Mouse (Mus musculus) G1E (cell line): ENCODE data around the gene Dph5. TPM values are rescaled to one million over a fixed set of nuclear protein-coding genes. Genes with fewer than 3 reads are reported as not detected.

Experiments used
- ATAC-seq: 2 replicates; pipeline ENCODE4 v1.8.0; 2016; ENCODE audit warnings: mild to moderate bottlenecking; ENCODE audit not compliant: insufficient number of reproducible peaks, poor library complexity, low FRiP score, severe bottlenecking; ENCODE audit errors: extremely low read depth
- DNase-seq: peaks from one replicate; pipeline ENCODE4 v3.0.0; 2012; ENCODE audit warnings: low spot score
- H3K27me3 ChIP-seq: 2 replicates; pipeline ENCODE4 v1.6.1; 2012; ENCODE audit warnings: mild to moderate bottlenecking, low read length, inconsistent platforms; ENCODE audit not compliant: insufficient read depth
- H3K36me3 ChIP-seq: replicated peaks from 2 replicates; pipeline ENCODE3; 2012; ENCODE audit warnings: mild to moderate bottlenecking, inconsistent platforms
- H3K4me1 ChIP-seq: 2 replicates; pipeline ENCODE4 v1.6.1; 2012; ENCODE audit warnings: low read depth, low read length, inconsistent platforms, mixed read lengths; ENCODE audit not compliant: insufficient read depth
- H3K4me3 ChIP-seq: 2 replicates; pipeline ENCODE4 v1.5.1; 2012; ENCODE audit warnings: low read depth, mild to moderate bottlenecking, inconsistent platforms, low read length, moderate library complexity, mixed read lengths
- H3K9me3 ChIP-seq: replicated peaks from 2 replicates; pipeline ENCODE4 v1.6.1; 2012; ENCODE audit warnings: inconsistent platforms
- CTCF ChIP-seq: IDR thresholded peaks from 2 replicates; pipeline ENCODE4 v1.5.1; 2012; ENCODE audit warnings: low read depth, low read length, inconsistent platforms, mixed read lengths
- GATA1 ChIP-seq: IDR thresholded peaks from 2 replicates; pipeline ENCODE4 v1.6.1; 2012; ENCODE audit warnings: borderline replicate concordance, low read length, inconsistent platforms, mixed read lengths
- GATA2 ChIP-seq: IDR thresholded peaks from 2 replicates; pipeline ENCODE4 v1.6.1; 2012; ENCODE audit warnings: low read depth, low read length, inconsistent platforms, borderline replicate concordance
- POLR2AphosphoS5 ChIP-seq: IDR thresholded peaks from 2 replicates; pipeline ENCODE4 v1.6.1; 2012; ENCODE audit warnings: low read depth, low read length, inconsistent platforms; ENCODE audit not compliant: insufficient replicate concordance
- TAL1 ChIP-seq: conservative IDR thresholded peaks from 2 replicates; pipeline ENCODE4 v1.6.1; 2012; ENCODE audit warnings: low read depth, low read length, inconsistent platforms, mixed read lengths
- polyA plus RNA-seq: library from polyadenylated mRNA; stranded (reverse); fragments of >175 nt; gene quantifications from 2 replicates; pipeline ENCODE4 v1.2.3, GENCODE M21; 2012
- total RNA-seq, 2 experiments: library from RNA; stranded (forward) in 1 of 2; stranded (reverse) in 1 of 2; fragments of 200-1000 nt in 1 of 2; fragments of >200 nt in 1 of 2; fragmentation: Nextera tagmentation in 1 of 2; gene quantifications; 2 replicates each; pipeline ENCODE4 v1.2.3; 2014 to 2017

The Dph5 gene
- total and polyA plus RNA-seq, 3 experiments = 1.7 to 54.7 (median 38.4) TPM

DNA sequence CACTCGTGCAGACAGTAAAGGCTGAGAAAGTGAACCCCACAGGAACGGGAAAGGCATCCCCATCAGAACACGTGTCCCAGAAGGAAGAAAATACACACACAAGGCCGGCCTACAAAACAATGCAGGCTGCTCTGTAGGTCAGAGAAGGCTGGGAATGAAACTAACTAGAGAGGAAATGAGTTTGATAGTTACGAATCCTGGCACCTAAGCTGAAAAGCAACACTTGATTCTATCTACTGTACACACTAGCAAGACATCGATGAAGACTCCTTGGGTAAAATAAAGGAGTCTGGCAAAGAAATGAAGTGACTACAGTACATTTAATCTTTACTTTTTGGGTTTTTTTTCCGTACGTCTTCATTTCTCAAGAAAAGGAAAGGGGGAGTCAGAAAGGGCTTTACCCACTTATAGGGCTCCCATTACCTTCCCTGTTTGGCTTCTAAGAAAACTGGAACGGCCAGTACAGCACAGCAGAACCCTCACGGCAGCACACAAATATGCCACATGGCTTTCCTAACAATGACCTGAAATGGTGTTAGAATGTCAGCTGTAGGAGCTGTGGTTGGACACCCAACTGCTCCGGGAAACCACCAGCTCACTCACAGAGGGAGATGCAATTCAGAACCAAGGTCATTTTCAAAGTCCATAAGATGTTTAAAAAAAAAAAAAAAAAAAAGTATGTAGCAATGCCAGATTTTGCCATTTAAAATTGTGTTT, 73.8 kb downstream of the Dph5 start:
- H3K9me3 ChIP-seq = no peaks in the 10 kb centered on the region
- H3K4me3 ChIP-seq = no peak overlapping the region
- H3K27me3 ChIP-seq = no peaks in the 10 kb centered on the region
- DNase-seq (no peak), ATAC-seq (no peak)
- no peak for TF ChIP-seq POLR2AphosphoS5
- TF ChIP-seq GATA2 = no peak
- TF ChIP-seq TAL1 = no peak
- no peak for TF ChIP-seq GATA1
- TF ChIP-seq CTCF = no peak
- H3K4me1 ChIP-seq = no peaks in the 10 kb centered on the region
- H3K36me3 ChIP-seq = peaks cover 63% of the 10 kb centered on the region

DNA sequence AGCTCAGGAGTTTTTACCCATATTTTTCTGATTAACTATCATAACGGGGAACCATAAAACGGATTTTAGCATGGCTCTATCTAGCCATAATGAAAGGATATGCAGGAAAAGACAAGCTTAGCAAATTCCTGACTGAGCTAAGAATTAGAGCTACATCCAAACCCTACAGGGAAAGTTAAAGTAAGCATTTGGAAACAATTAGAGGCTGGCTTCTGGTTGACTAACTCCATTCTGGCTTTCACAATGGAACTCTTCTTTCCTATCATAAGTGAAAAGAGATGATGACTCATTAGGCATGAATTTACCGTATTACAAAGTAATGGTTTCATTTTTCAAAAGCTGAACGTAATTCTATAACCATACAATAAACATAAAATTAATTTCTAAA, 74.4 kb downstream of the Dph5 start:
- H3K27me3 ChIP-seq = no peaks in the 10 kb centered on the region
- DNase-seq = no peak
- TF ChIP-seq TAL1 (no peak), POLR2AphosphoS5 (no peak), GATA1 (no peak), GATA2 (no peak), CTCF (no peak)
- no peak overlapping the region for H3K4me3 ChIP-seq
- no peaks in the 10 kb centered on the region for H3K9me3 ChIP-seq
- no peak for ATAC-seq
- peaks cover 62% of the 10 kb centered on the region for H3K36me3 ChIP-seq
- no peaks in the 10 kb centered on the region for H3K4me1 ChIP-seq

DNA sequence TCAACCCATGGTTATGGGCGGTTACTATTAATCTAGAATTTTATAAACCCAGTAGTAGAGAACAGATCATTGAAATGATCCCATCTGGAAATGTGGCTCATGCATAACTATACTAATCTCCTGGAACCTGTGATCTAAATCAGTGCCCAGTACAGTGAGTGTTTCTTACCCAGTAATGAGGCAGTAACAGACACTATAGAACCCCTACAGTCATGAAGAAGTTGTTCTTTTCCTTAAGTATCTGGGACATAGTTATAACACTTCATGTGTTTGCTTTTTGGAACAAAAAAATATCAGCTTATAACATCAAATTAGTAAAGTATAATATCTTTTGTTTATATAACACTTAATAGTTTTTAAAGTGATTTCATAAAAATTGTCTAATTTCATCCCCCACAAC, 76.0 kb downstream of the Dph5 start:
- Histone ChIP-seq H3K4me3 (no peak overlapping the region), H3K36me3 (peaks cover 57% of the 10 kb centered on the region), H3K27me3 (no peaks in the 10 kb centered on the region), H3K9me3 (no peaks in the 10 kb centered on the region), H3K4me1 (no peaks in the 10 kb centered on the region)
- ATAC-seq = no peak
- TF ChIP-seq TAL1 = no peak
- no peak for TF ChIP-seq GATA1
- no peak for TF ChIP-seq CTCF
- TF ChIP-seq POLR2AphosphoS5 = no peak
- TF ChIP-seq GATA2 = no peak
- DNase-seq = no peak

DNA sequence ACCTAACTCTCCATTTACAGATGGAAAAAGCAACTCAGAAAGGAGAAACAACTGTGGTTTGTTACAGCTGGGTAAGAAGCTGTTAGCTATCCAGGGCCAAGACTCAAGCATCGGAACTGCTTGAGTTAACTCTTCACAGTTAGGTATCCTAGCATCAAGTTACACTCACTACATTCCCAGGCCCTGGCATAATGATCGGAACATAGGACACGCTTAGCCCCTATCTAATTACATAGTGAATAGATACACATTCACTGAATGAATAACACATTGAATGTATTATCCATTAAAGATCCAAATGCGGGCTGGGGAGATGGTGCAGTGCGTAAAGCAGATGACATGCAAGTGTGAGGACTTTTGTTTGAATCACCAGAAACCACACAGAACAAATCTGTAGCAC, 76.4 kb downstream of the Dph5 start:
- Histone ChIP-seq H3K4me1 (no peaks in the 10 kb centered on the region), H3K27me3 (no peaks in the 10 kb centered on the region), H3K36me3 (peaks cover 57% of the 10 kb centered on the region), H3K9me3 (no peaks in the 10 kb centered on the region), H3K4me3 (no peak overlapping the region)
- DNase-seq (no peak), ATAC-seq (no peak)
- TF ChIP-seq GATA1 (no peak), TAL1 (no peak), CTCF (no peak), POLR2AphosphoS5 (no peak)

DNA sequence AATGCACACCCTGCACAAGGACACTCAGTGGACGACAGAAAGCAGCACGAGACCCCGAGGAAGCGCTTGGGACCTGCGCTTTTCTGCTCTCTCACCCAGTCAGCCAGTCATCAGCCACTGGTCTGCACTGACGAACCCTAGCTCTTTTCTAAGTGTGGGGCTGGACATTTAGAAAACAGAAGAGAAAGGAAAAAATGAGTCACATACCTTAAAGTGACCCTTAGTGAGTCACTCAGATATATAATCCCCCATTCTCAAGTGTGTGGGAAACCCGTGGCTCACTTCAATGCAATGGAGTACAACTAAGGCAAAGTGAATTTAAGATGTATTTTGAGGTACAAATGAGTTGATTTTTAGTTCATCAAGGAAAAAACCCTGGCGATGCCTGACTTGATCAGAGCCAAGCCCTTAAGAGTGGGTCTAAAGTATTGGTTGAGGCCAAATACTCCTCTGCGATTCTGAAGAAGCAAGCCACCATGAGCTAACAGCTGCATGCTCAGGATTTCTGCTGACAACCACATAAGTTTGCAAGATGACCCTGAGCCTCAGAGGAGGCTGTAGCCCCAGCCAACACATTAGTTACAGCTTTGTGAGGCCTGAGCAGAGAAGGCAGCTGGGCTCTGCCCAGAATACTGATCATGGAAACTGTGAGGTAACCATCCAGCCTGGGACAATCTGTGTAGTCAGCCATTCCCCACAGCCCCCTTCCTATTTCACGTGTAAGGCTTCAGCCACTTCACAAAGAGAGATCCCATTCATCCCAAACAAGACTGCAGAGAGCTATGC, 81.3 kb downstream of the Dph5 start:
- peaks cover 81% of the 10 kb centered on the region for H3K36me3 ChIP-seq
- DNase-seq (no peak), ATAC-seq (no peak)
- H3K4me1 ChIP-seq = no peaks in the 10 kb centered on the region
- H3K4me3 ChIP-seq = no peak overlapping the region
- TF ChIP-seq CTCF (no peak), GATA2 (no peak), GATA1 (no peak), POLR2AphosphoS5 (no peak)
- no peaks in the 10 kb centered on the region for H3K27me3 ChIP-seq
- no peaks in the 10 kb centered on the region for H3K9me3 ChIP-seq

DNA sequence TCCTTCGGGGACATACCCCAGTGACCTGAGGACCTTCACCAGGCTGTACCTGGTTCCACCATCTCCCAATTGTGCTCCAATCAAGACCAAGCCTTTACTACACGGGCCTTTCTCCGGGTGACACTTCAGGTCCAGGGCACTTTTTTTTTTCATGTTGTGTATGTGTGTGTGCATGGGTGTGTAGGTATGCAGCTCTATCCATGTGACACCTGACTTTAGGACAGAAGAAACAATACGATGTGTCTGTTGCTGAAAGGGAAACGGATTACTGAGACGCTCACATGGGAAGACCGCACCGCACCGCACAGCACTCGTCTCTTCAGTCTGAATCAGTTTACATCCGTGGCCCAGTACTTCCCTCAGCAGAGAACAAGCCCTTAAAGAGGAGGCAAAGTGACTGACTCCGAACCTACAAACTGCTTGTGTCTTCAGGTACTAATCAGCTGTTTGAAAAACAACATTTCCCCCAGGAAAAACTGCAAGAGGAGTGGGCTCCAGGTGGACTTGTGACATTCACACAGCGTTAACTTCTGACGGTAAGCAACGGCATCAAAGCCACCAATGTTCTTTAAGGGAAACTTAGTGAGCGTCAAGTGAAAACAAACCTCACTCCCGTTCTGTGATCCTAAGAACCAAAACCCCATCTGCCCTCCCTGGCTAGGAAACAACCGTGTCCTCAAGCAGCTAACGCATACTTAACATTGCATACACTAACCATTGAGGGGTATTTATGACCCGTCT, 83.6 kb downstream of the Dph5 start:
- no peak for ATAC-seq
- Histone ChIP-seq H3K27me3 (no peaks in the 10 kb centered on the region), H3K36me3 (peaks cover 87% of the 10 kb centered on the region), H3K4me1 (0 out of 2 replicates have a peak, but pooled peaks cover 2% of the 10 kb centered on the region), H3K9me3 (no peaks in the 10 kb centered on the region), H3K4me3 (no peak overlapping the region)
- TF ChIP-seq CTCF = no peak
- TF ChIP-seq GATA2 = no peak
- no peak for TF ChIP-seq TAL1
- TF ChIP-seq GATA1 = no peak
- no peak for DNase-seq
